Mouse (Mus musculus): Measurements from ENCODE around the gene Krt10.

GRCm38 (mm10) chr11:99351004-99351403 is 38.2 kb downstream of the Krt10 start, which contains the start of gene Krt27:
- TF ChIP-seq EP300 (IDR thresholded peaks at IDR 0.05; ENCODE audit: low read depth) (no peak), CTCF (IDR thresholded peaks at IDR 0.05; ENCODE audit: low read depth) (no peak)
